Mouse (Mus musculus): ENCODE results near the gene Cfap61. TPM values are rescaled to one million over a fixed set of nuclear protein-coding genes. Genes with fewer than 3 reads are reported as not detected.
A peak's percentile ranks its signal among the peaks of the same experiment; 100 is the strongest.

The Cfap61 gene
- polyA plus RNA-seq, 1 experiment from 2014 or later: 4.2 TPM

GRCm38 (mm10) chr2:146246409-146247075 is 312.0 kb downstream of the Cfap61 start:
- Histone ChIP-seq H3K36me3 (replicated peaks; ENCODE audit: control insufficient read depth, insufficient read depth) (peaks cover 9% of the 10 kb centered on the region; the same call in 1 of the 2 replicates), H3K9ac (no peak overlapping the region), H3K4me2 (replicated peaks) (no peak overlapping the region), H3K27ac (no peak overlapping the region), H3K4me3 (replicated peaks; ENCODE audit: low read length) (no peak overlapping the region), H3K4me1 (replicated peaks; ENCODE audit: control insufficient read depth, insufficient read depth, low read length) (0 out of 2 replicates have a peak, but pooled peaks cover 5% of the 10 kb centered on the region), H3K27me3 (ENCODE audit: control insufficient read depth, insufficient read depth, low read length) (no peaks in the 10 kb centered on the region), H3K9me3 (ENCODE audit: control insufficient read depth, low read length) (no peaks in the 10 kb centered on the region)
- ATAC-seq (ENCODE audit: low FRiP score) (no peak), DNase-seq (ENCODE audit: low spot score) (no peak)
- WGBS: 84% methylated on average over 4 of the region's 4 CpGs

- DNase-seq (ENCODE audit: low spot score): no peak
- Histone ChIP-seq H3K27me3 (ENCODE audit: control insufficient read depth, insufficient read depth, low read length) (no peaks in the 10 kb centered on the region), H3K36me3 (replicated peaks; ENCODE audit: control insufficient read depth, insufficient read depth) (peaks cover 9% of the 10 kb centered on the region; the same call in 1 of the 2 replicates), H3K4me1 (replicated peaks; ENCODE audit: control insufficient read depth, insufficient read depth, low read length) (0 out of 2 replicates have a peak, but pooled peaks cover 5% of the 10 kb centered on the region), H3K4me3 (replicated peaks; ENCODE audit: low read length) (no peak overlapping the region), H3K9ac (no peak overlapping the region), H3K9me3 (ENCODE audit: control insufficient read depth, low read length) (no peaks in the 10 kb centered on the region), H3K27ac (no peak overlapping the region), H3K4me2 (replicated peaks) (no peak overlapping the region)
- 29% methylated on average over 6 of the region's 6 CpGs for WGBS
- no peak for ATAC-seq (ENCODE audit: low FRiP score)
These were observed 313.0 kb downstream of the Cfap61 start for GRCm38 (mm10) chr2:146247576-146247975.

- Histone ChIP-seq H3K27ac (no peak overlapping the region), H3K4me1 (replicated peaks; ENCODE audit: control insufficient read depth, insufficient read depth, low read length) (0 out of 2 replicates have a peak, but pooled peaks cover 5% of the 10 kb centered on the region), H3K9me3 (ENCODE audit: control insufficient read depth, low read length) (no peaks in the 10 kb centered on the region), H3K9ac (no peak overlapping the region), H3K36me3 (replicated peaks; ENCODE audit: control insufficient read depth, insufficient read depth) (peaks cover 7% of the 10 kb centered on the region; the same call in 1 of the 2 replicates), H3K27me3 (ENCODE audit: control insufficient read depth, insufficient read depth, low read length) (no peaks in the 10 kb centered on the region), H3K4me3 (replicated peaks; ENCODE audit: low read length) (no peak overlapping the region), H3K4me2 (replicated peaks) (no peak overlapping the region)
- 45% methylated on average over 7 of the region's 7 CpGs for WGBS
- DNase-seq (ENCODE audit: low spot score): no peak
- ATAC-seq (ENCODE audit: low FRiP score): no peak; the same call in 1 of the 2 replicates
These were observed 314.4 kb downstream of the Cfap61 start for GRCm38 (mm10) chr2:146249033-146249432.

GRCm38 (mm10) chr2:146250236-146250904 is 315.8 kb downstream of the Cfap61 start:
- no peak for ATAC-seq (ENCODE audit: low FRiP score)
- H3K9ac ChIP-seq: no peak overlapping the region

GRCm38 (mm10) chr2:146254387-146254786 is 319.8 kb downstream of the Cfap61 start:
- no peak overlapping the region for H3K4me2 ChIP-seq (replicated peaks)
- no peak overlapping the region for H3K27ac ChIP-seq
- DNase-seq (ENCODE audit: low spot score): no peak
- H3K9me3 ChIP-seq (ENCODE audit: control insufficient read depth, low read length): no peaks in the 10 kb centered on the region
- no peaks in the 10 kb centered on the region for H3K36me3 ChIP-seq (replicated peaks; ENCODE audit: control insufficient read depth, insufficient read depth)
- H3K27me3 ChIP-seq (ENCODE audit: control insufficient read depth, insufficient read depth, low read length): no peaks in the 10 kb centered on the region
- no peak overlapping the region for H3K9ac ChIP-seq
- no peak overlapping the region for H3K4me3 ChIP-seq (replicated peaks; ENCODE audit: low read length)
- WGBS: 77% methylated on average over 1 of the region's 1 CpGs
- no peak for ATAC-seq (ENCODE audit: low FRiP score)
- peaks cover 18% of the 10 kb centered on the region for H3K4me1 ChIP-seq (replicated peaks; ENCODE audit: control insufficient read depth, insufficient read depth, low read length)

More at GRCm38 (mm10) chr2:146250236-146250904, 315.8 kb downstream of the Cfap61 start:
- Histone ChIP-seq H3K9me3 (ENCODE audit: control insufficient read depth, low read length) (no peaks in the 10 kb centered on the region), H3K4me2 (replicated peaks) (no peak overlapping the region), H3K27me3 (ENCODE audit: control insufficient read depth, insufficient read depth, low read length) (no peaks in the 10 kb centered on the region), H3K4me1 (replicated peaks; ENCODE audit: control insufficient read depth, insufficient read depth, low read length) (0 out of 2 replicates have a peak, but pooled peaks cover 5% of the 10 kb centered on the region), H3K4me3 (replicated peaks; ENCODE audit: low read length) (no peak overlapping the region), H3K36me3 (replicated peaks; ENCODE audit: control insufficient read depth, insufficient read depth) (no peaks in the 10 kb centered on the region), H3K27ac (no peak overlapping the region)
- DNase-seq (ENCODE audit: low spot score): no peak
- 62% methylated on average over 6 of the region's 6 CpGs for WGBS

- H3K36me3 ChIP-seq (replicated peaks; ENCODE audit: control insufficient read depth, insufficient read depth): no peaks in the 10 kb centered on the region
- H3K9me3 ChIP-seq (ENCODE audit: control insufficient read depth, low read length): no peaks in the 10 kb centered on the region
- no peak overlapping the region for H3K4me2 ChIP-seq (replicated peaks)
- H3K4me1 ChIP-seq (replicated peaks; ENCODE audit: control insufficient read depth, insufficient read depth, low read length): peaks cover 29% of the 10 kb centered on the region
- no peak overlapping the region for H3K9ac ChIP-seq
- DNase-seq (ENCODE audit: low spot score): no peak
- no peak for ATAC-seq (ENCODE audit: low FRiP score)
- H3K4me3 ChIP-seq (replicated peaks; ENCODE audit: low read length): no peak overlapping the region
- H3K27me3 ChIP-seq (ENCODE audit: control insufficient read depth, insufficient read depth, low read length): peaks cover 4% of the 10 kb centered on the region; the same call in 1 of the 2 replicates
- no peak overlapping the region for H3K27ac ChIP-seq
These were observed 321.1 kb downstream of the Cfap61 start for GRCm38 (mm10) chr2:146255636-146256035.

- no peak overlapping the region for H3K4me3 ChIP-seq (replicated peaks; ENCODE audit: low read length)
- peak; percentile 66 for DNase-seq (ENCODE audit: low spot score)
- H3K36me3 ChIP-seq (replicated peaks; ENCODE audit: control insufficient read depth, insufficient read depth): no peaks in the 10 kb centered on the region
- H3K9ac ChIP-seq: no peak overlapping the region
- no peak overlapping the region for H3K4me2 ChIP-seq (replicated peaks)
- no peaks in the 10 kb centered on the region for H3K9me3 ChIP-seq (ENCODE audit: control insufficient read depth, low read length)
- peak overlapping the region; percentile 52; the same call in 1 of the 2 replicates for H3K27ac ChIP-seq
- peak; percentile 61 for ATAC-seq (ENCODE audit: low FRiP score)
- H3K27me3 ChIP-seq (ENCODE audit: control insufficient read depth, insufficient read depth, low read length): peaks cover 4% of the 10 kb centered on the region; the same call in 1 of the 2 replicates
- WGBS: 57% methylated on average over 3 of the region's 3 CpGs
- peaks cover 36% of the 10 kb centered on the region for H3K4me1 ChIP-seq (replicated peaks; ENCODE audit: control insufficient read depth, insufficient read depth, low read length)
These were observed 321.8 kb downstream of the Cfap61 start for GRCm38 (mm10) chr2:146256321-146256875.

GRCm38 (mm10) chr2:146257037-146257436 is 322.5 kb downstream of the Cfap61 start:
- Histone ChIP-seq H3K36me3 (replicated peaks; ENCODE audit: control insufficient read depth, insufficient read depth) (no peaks in the 10 kb centered on the region), H3K27ac (no peak overlapping the region; the same call in 1 of the 2 replicates), H3K4me2 (replicated peaks) (no peak overlapping the region), H3K27me3 (ENCODE audit: control insufficient read depth, insufficient read depth, low read length) (peaks cover 4% of the 10 kb centered on the region; the same call in 1 of the 2 replicates), H3K4me1 (replicated peaks; ENCODE audit: control insufficient read depth, insufficient read depth, low read length) (peaks cover 38% of the 10 kb centered on the region), H3K9ac (no peak overlapping the region), H3K9me3 (ENCODE audit: control insufficient read depth, low read length) (no peaks in the 10 kb centered on the region), H3K4me3 (replicated peaks; ENCODE audit: low read length) (no peak overlapping the region)
- WGBS: 34% methylated on average over 3 of the region's 3 CpGs
- ATAC-seq (ENCODE audit: low FRiP score): no peak
- no peak for DNase-seq (ENCODE audit: low spot score)

- H3K9ac ChIP-seq: no peak overlapping the region
- ATAC-seq (ENCODE audit: low FRiP score) (0 out of 2 replicates have a peak, but pooled peaks have one; percentile 11), DNase-seq (ENCODE audit: low spot score) (no peak)
- peaks cover 4% of the 10 kb centered on the region; the same call in 1 of the 2 replicates for H3K27me3 ChIP-seq (ENCODE audit: control insufficient read depth, insufficient read depth, low read length)
- no peaks in the 10 kb centered on the region for H3K9me3 ChIP-seq (ENCODE audit: control insufficient read depth, low read length)
- no peak overlapping the region for H3K4me3 ChIP-seq (replicated peaks; ENCODE audit: low read length)
- H3K4me1 ChIP-seq (replicated peaks; ENCODE audit: control insufficient read depth, insufficient read depth, low read length): peaks cover 44% of the 10 kb centered on the region
- 74% methylated on average over 3 of the region's 3 CpGs for WGBS
- H3K27ac ChIP-seq: no peak overlapping the region
- H3K4me2 ChIP-seq (replicated peaks): no peak overlapping the region
- no peaks in the 10 kb centered on the region for H3K36me3 ChIP-seq (replicated peaks; ENCODE audit: control insufficient read depth, insufficient read depth)
These were observed 323.0 kb downstream of the Cfap61 start for GRCm38 (mm10) chr2:146257609-146258008.

Measured in hindbrain, embryonic 14.5 days (tissue).